Mouse (Mus musculus): ENCODE measurements around the gene Lce1a1.
A peak's percentile ranks its signal among the peaks of the same experiment; 100 is the strongest.

Gene Lce1a1

GRCm38 (mm10) chr3:92648207-92648606, at the start of gene Lce1a1:
Lce1a1 (minus strand) TSS chr3:92648307.
- no peak for DNase-seq

- DNase-seq: no peak
Measured at GRCm38 (mm10) chr3:92694613-92695012, 46.5 kb upstream of the Lce1a1 start.

- DNase-seq: no peak
Measured at GRCm38 (mm10) chr3:92691688-92692087, 43.6 kb upstream of the Lce1a1 start.

- DNase-seq: peak; percentile 22
Measured at GRCm38 (mm10) chr3:92689154-92689553, 41.0 kb upstream of the Lce1a1 start.

GRCm38 (mm10) chr3:92687110-92687509, 39.0 kb upstream of the Lce1a1 start, which contains the start of gene Lce1d:
Lce1d (minus strand) TSS chr3:92687210.
- DNase-seq: no peak

GRCm38 (mm10) chr3:92678947-92679346, 30.8 kb upstream of the Lce1a1 start, which contains the start of gene Lce1c:
Lce1c (plus strand) TSS chr3:92679247.
- no peak for DNase-seq

GRCm38 (mm10) chr3:92670215-92670614, 22.1 kb upstream of the Lce1a1 start, which contains the start of gene Lce1a2:
Lce1a2 (minus strand) TSS chr3:92670315.
- no peak for DNase-seq

- DNase-seq: no peak
Measured at GRCm38 (mm10) chr3:92656826-92657225, 8.7 kb upstream of the Lce1a1 start, which contains the start of gene Lce1b. Lce1b (minus strand) TSS chr3:92656926.

GRCm38 (mm10) chr3:92639854-92640253, 8.3 kb downstream of the Lce1a1 start:
- no peak for DNase-seq

- no peak for DNase-seq
Measured at GRCm38 (mm10) chr3:92638653-92638991, 9.5 kb downstream of the Lce1a1 start.

- DNase-seq: no peak
Measured at GRCm38 (mm10) chr3:92637745-92638652, 10.1 kb downstream of the Lce1a1 start.

GRCm38 (mm10) chr3:92621560-92621959, 26.5 kb downstream of the Lce1a1 start, which contains the start of gene Lce6a:
Lce6a (minus strand) TSS chr3:92621660.
- DNase-seq: no peak

GRCm38 (mm10) chr3:92609804-92610203, 38.3 kb downstream of the Lce1a1 start:
- DNase-seq: no peak

- no peak for DNase-seq
Measured at GRCm38 (mm10) chr3:92607392-92607791, 40.7 kb downstream of the Lce1a1 start, which contains the start of gene 2210017I01Rik. 2210017I01Rik (minus strand) TSS chr3:92607492.

- DNase-seq: no peak
Measured at GRCm38 (mm10) chr3:92602169-92602568, 45.9 kb downstream of the Lce1a1 start.

GRCm38 (mm10) chr3:92600456-92600855, 47.7 kb downstream of the Lce1a1 start:
- no peak for DNase-seq

- no peak for DNase-seq
Measured at GRCm38 (mm10) chr3:92599973-92600372, 48.1 kb downstream of the Lce1a1 start.

- no peak for DNase-seq
Measured at GRCm38 (mm10) chr3:92598429-92598828, 49.7 kb downstream of the Lce1a1 start.

Measured in lung, postnatal 10 days (tissue).